Mouse (Mus musculus): Measurements from ENCODE around the gene Flcn. TPM values are rescaled to one million over a fixed set of nuclear protein-coding genes. Genes with fewer than 3 reads are reported as not detected.

Flcn gene
- total RNA-seq, 4 experiments from 2014 or later: 26.7 to 46.9 (median 42.1) TPM

GRCm38 (mm10) chr11:59805256-59805655, 4.6 kb downstream of the Flcn start:
- DNase-seq (ENCODE audit: low spot score): no peak

- no peak for DNase-seq (ENCODE audit: low spot score)
Observed at GRCm38 (mm10) chr11:59804409-59805110, 5.3 kb downstream of the Flcn start.

GRCm38 (mm10) chr11:59803516-59803915, 6.3 kb downstream of the Flcn start:
- no peak for DNase-seq (ENCODE audit: low spot score)

GRCm38 (mm10) chr11:59801881-59802280, 7.9 kb downstream of the Flcn start:
- no peak for DNase-seq (ENCODE audit: low spot score)

DNA sequence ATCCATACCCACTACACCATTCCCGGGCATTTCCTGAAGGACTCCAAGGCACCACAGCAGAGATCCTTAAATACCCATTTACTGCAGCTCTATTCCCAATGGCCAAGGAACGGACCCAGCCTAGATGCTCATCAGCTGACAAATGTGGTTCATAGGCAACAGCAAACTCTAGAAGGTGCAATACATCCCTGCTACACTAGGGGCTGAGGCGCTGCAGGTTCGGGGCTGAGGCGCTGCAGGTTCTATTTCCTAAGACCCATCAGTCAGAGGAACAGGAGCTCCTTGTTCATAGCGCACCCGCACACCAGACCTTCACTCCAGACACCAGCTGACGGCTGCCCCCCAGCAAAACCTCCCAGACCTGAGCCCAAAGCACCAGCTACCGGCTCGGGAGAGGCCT, 9.4 kb downstream of the Flcn start:
- no peak for DNase-seq (ENCODE audit: low spot score)

GRCm38 (mm10) chr11:59793390-59793789, 16.4 kb downstream of the Flcn start:
- no peak for DNase-seq (ENCODE audit: low spot score)

GRCm38 (mm10) chr11:59789311-59789710, 20.5 kb downstream of the Flcn start:
- DNase-seq (ENCODE audit: low spot score): no peak

DNA sequence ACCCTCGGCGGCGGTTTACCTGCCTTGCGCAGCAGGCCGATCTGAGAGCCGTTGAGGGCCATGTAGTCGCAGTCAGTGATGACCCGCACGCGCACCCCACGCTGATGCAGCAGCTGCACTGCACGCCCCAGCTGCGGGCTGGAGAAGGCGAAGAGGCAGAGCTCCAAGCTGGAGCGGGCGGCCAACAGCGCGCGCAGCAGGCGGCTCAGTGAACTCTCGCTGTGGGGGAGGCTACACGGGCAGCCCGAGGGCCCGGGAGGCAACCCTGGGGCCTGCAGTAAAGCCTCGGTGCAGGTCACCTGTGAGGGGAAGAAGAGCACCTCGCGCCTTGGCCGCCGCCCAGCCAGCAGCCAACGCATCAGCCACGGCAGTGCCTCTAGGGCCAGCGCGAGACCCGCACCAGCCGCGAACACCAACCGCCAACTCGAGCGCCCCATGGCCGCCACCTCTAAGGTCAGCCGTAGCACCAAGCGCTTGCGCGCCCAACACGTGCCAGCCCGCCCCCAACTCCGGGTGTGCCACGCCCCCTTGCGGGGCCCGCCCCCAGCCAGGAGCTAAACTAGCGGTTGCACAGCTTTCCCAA, 22.5 kb downstream of the Flcn start, which contains the start of gene Pld6:
Pld6 (minus strand) TSS at position 447 of the 583 bp plus-strand sequence.
- DNase-seq (ENCODE audit: low spot score): no peak

DNA sequence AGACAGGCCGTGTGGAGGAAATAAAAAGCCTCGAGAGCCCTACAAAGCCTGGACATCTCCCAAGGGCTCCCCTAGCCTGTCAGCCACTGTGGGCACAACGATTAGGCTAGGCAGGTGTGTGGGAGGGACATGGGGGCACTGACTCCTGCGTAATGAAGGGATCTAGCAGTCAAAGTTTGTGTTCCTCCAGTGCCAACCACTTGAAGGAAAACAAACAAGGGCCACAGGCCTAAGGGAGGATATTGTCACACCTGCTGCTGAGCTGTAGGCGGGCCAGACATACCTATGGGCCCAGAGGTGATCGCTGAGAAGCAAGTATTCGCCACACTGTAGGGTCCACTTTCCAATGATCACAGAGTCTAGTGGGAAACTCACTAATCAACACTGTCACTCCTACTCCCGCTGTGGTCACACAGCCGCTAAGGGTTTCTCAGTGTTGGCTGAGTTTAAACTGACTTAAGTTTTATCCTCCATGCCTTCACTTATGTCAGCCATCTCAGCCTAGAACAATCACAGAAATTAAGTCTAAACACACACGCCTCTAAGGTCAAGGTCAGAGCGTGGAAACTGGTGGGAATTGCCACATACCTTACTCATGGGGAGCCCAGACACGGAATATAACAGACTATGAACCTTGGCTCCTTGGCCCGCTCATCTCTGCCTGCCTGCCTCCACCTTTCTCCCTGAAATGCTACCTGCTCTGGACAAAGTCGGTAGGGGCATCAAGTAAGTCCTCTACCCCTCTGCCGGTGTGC, 23.2 kb downstream of the Flcn start:
- no peak for DNase-seq (ENCODE audit: low spot score)

- DNase-seq (ENCODE audit: low spot score): no peak
Observed at GRCm38 (mm10) chr11:59783591-59783990, 26.2 kb downstream of the Flcn start.

DNA sequence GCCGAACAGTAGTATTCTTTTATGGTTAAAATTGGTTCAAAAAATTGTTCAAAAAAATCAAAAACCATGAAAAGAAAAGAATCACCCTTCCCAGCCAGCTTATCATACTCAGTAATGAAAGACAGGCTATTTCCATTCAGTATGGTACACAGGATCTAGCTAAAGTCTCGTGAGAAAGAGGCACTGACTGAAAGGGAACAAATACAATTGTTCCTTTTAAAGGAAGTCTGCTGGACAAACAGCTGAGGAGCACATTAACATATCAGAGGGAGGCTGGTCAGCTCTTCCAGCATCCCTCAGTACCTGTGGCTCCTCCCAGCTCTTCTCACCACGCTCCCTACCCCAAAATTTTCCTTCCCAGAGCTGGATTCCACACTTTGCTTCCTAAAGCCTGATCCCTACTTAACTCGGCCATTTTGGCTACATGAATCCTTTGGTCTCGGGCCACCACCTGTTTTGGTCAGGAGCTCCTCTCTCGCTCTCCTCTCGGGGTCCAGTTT, 27.7 kb downstream of the Flcn start:
- DNase-seq (ENCODE audit: low spot score): no peak

GRCm38 (mm10) chr11:59780241-59780640, 29.6 kb downstream of the Flcn start:
- DNase-seq (ENCODE audit: low spot score): no peak

DNA sequence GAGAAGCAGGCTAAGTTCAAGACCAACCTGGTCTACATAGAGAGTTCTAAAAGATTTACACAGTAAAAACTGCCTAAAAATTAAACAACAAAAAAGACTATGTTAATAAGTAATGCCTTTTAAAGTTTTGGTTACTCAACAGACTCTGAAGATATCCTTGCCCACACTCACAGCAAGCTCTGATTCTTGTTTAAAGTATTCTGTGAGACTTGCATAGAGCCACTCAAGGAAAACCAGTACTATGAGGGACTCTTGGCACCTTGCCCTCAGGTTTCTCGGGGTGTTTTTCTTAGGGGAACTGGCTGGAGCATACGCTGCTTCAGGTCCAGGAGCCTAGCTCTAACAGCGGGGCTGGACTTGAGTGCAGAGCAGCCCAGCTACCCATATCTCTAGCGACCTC, 30.4 kb downstream of the Flcn start:
- DNase-seq (ENCODE audit: low spot score): no peak

- DNase-seq (ENCODE audit: low spot score): no peak
Observed at GRCm38 (mm10) chr11:59778874-59779223, 31.0 kb downstream of the Flcn start.

DNA sequence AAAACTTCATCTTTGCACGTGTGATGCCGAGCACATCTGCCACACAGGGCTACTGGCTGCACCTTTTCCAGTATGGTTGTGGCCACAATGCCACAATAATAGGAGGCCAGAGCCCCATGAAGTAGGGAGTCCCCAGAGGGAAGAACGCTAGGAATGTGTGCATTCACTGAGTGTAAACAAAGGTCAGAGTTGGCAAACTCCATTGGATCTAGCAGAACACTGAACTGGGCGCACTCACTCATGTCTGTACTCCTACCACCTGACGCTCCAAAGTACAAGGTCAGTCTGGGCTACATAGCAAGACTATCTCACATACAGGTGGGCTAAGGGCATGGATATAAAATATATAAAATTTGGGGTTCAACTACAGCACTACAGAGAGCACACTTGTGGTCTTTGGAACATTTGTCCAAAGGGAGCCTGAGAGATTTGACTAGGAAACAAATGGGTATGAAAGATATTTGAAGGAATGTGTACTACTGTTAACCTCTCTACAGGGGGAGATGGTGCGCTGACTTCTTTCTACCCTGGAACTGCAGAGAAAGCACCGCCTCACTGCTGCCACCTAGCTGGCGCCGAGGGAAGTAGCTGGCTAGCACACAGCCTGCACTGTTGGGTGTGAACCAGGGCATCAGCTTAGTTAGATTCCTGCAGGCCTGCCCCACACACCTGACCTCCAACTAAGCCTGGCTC, 31.5 kb downstream of the Flcn start:
- peak; percentile 72 for DNase-seq (ENCODE audit: low spot score)

- DNase-seq (ENCODE audit: low spot score): no peak
Observed at GRCm38 (mm10) chr11:59777259-59777658, 32.6 kb downstream of the Flcn start.

GRCm38 (mm10) chr11:59775435-59776148, 34.2 kb downstream of the Flcn start:
- no peak for DNase-seq (ENCODE audit: low spot score)

DNA sequence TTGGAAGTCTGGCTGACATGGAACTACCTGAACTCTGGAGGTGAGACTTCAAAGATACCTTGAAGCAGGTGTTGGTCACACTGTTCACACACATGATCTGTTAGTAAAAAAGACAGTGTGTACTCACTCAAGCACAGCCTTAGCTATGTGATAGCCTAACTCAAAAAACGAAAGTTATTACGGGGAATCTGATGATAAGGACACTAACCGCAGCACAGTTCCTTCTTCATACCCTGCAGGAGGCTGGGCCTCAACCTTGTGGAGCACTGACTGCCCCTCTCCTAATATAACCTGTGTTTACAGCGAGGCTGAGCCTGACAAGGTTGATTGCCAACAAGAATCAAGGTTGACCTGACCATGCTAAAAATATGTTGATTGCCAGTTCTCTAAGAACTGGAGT, 35.3 kb downstream of the Flcn start:
- no peak for DNase-seq (ENCODE audit: low spot score)

DNA sequence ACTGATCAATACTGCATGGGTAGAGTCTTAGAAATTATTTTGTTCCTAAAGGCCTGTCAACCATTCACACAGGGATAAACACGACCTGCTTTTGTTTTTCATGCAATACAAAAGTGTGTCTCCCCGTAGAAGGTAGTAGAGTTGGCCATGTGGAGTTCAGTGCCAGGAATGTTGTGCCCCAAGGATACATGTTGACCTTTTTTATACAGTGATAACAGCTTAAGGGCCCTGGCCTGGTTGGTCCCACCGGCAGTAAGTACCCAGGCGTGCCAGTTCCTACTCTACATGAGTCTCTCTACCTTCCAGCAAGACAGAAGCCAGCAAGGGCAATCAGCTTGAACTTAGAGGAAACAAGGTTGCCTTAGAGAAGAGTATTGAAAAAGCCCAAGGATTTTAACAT, 36.9 kb downstream of the Flcn start:
- no peak for DNase-seq (ENCODE audit: low spot score)

- DNase-seq (ENCODE audit: low spot score): no peak
Observed at GRCm38 (mm10) chr11:59772291-59772690, 37.5 kb downstream of the Flcn start.

GRCm38 (mm10) chr11:59770753-59771152, 39.1 kb downstream of the Flcn start:
- no peak for DNase-seq (ENCODE audit: low spot score)
